Mouse (Mus musculus): ENCODE results near the gene Acer2.
A peak's percentile ranks its signal among the peaks of the same experiment; 100 is the strongest.

The Acer2 gene

GRCm38 (mm10) chr4:86873072-86873471, 1.1 kb upstream of the Acer2 start:
- no peaks in the 10 kb centered on the region for H3K36me3 ChIP-seq (ENCODE audit: control insufficient read depth, insufficient read depth, low read length, poor library complexity, severe bottlenecking)
- no peaks in the 10 kb centered on the region for H3K27me3 ChIP-seq (ENCODE audit: control insufficient read depth, insufficient read depth, low read length, poor library complexity, severe bottlenecking)
- DNase-seq (ENCODE audit: low read depth, low spot score), result no peak

GRCm38 (mm10) chr4:86879477-86879876, 5.3 kb downstream of the Acer2 start:
- H3K27me3 ChIP-seq (ENCODE audit: control insufficient read depth, insufficient read depth, low read length, poor library complexity, severe bottlenecking), result no peaks in the 10 kb centered on the region
- no peaks in the 10 kb centered on the region for H3K36me3 ChIP-seq (ENCODE audit: control insufficient read depth, insufficient read depth, low read length, poor library complexity, severe bottlenecking)
- no peak for DNase-seq (ENCODE audit: low read depth, low spot score)

DNA sequence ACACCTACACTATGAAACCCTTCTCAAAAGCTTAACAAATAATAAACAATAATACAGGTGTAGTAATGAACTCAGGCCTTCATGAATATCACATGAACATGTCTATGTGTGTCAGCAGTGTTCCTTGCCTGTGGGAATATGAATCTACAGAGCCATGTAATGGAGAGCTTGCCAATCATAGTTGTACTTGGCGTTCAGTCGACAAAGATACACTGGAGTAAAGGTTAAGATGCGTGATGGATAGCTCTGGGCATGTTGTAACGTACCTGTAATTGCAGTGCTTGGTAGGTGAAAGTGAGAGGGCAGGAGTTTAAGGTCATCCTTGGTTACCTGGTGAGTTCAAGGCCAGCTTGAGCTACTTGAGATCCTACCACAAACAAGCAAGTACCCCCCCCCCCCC, 7.0 kb downstream of the Acer2 start:
- H3K36me3 ChIP-seq (ENCODE audit: control insufficient read depth, insufficient read depth, low read length, poor library complexity, severe bottlenecking), result no peaks in the 10 kb centered on the region
- DNase-seq (ENCODE audit: low read depth, low spot score), result no peak
- no peaks in the 10 kb centered on the region for H3K27me3 ChIP-seq (ENCODE audit: control insufficient read depth, insufficient read depth, low read length, poor library complexity, severe bottlenecking)

DNA sequence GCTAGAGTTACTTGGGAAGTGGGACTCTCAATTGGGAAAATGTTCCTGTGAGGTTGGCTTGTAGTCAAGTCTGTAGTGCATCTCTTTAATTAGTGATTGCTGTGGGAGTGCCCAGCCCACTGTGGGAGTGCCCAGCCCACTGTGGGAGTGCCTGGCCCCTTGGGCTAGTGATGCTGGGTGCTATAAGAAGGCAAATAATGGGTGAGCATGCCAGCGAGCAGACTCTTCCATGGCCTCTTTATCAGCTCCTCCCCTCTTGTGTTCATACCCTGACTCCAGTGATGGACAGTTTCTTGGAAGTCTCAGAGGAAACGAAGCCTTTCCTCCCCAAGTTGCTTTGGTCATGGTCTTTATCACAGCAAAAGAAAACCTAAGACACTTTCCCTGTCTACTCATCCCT, 8.2 kb downstream of the Acer2 start:
- H3K27me3 ChIP-seq (ENCODE audit: control insufficient read depth, insufficient read depth, low read length, poor library complexity, severe bottlenecking), result no peaks in the 10 kb centered on the region
- H3K36me3 ChIP-seq (ENCODE audit: control insufficient read depth, insufficient read depth, low read length, poor library complexity, severe bottlenecking), result no peaks in the 10 kb centered on the region
- no peak for DNase-seq (ENCODE audit: low read depth, low spot score)

- peak; percentile 61 for DNase-seq (ENCODE audit: low read depth, low spot score)
- Histone ChIP-seq H3K36me3 (ENCODE audit: control insufficient read depth, insufficient read depth, low read length, poor library complexity, severe bottlenecking) (no peaks in the 10 kb centered on the region), H3K27me3 (ENCODE audit: control insufficient read depth, insufficient read depth, low read length, poor library complexity, severe bottlenecking) (no peaks in the 10 kb centered on the region)
These were observed 10.7 kb downstream of the Acer2 start for GRCm38 (mm10) chr4:86884945-86885344.

- H3K36me3 ChIP-seq (ENCODE audit: control insufficient read depth, insufficient read depth, low read length, poor library complexity, severe bottlenecking), result no peaks in the 10 kb centered on the region
- no peak for DNase-seq (ENCODE audit: low read depth, low spot score)
- no peaks in the 10 kb centered on the region for H3K27me3 ChIP-seq (ENCODE audit: control insufficient read depth, insufficient read depth, low read length, poor library complexity, severe bottlenecking)
These were observed 11.6 kb downstream of the Acer2 start for GRCm38 (mm10) chr4:86885790-86886159.

GRCm38 (mm10) chr4:86886160-86886878, 12.1 kb downstream of the Acer2 start:
- DNase-seq (ENCODE audit: low read depth, low spot score), result peak; percentile 48
- H3K27me3 ChIP-seq (ENCODE audit: control insufficient read depth, insufficient read depth, low read length, poor library complexity, severe bottlenecking), result no peaks in the 10 kb centered on the region
- no peaks in the 10 kb centered on the region for H3K36me3 ChIP-seq (ENCODE audit: control insufficient read depth, insufficient read depth, low read length, poor library complexity, severe bottlenecking)

GRCm38 (mm10) chr4:86887879-86888278, 13.7 kb downstream of the Acer2 start:
- peak; percentile 32 for DNase-seq (ENCODE audit: low read depth, low spot score)
- Histone ChIP-seq H3K36me3 (ENCODE audit: control insufficient read depth, insufficient read depth, low read length, poor library complexity, severe bottlenecking) (no peaks in the 10 kb centered on the region), H3K27me3 (ENCODE audit: control insufficient read depth, insufficient read depth, low read length, poor library complexity, severe bottlenecking) (no peaks in the 10 kb centered on the region)

DNA sequence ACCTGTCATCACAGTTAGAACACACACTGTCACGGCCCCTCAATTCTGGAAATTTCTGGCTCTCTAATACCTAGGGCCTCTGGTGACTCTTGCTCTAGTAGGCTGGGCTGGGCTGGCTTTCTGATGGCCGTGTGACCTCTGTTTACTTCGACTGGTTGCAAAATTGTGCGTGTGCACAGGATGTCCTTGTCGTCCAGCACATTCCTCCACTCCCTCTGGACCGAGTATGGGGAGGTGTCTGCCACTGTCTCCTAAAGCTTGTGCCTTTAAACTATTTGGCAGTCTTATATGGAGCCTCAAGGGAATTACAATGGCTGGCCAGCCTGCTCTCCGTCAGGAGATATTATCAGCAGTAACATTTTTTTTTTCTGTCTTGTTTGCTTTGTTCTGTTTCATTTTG, 23.2 kb downstream of the Acer2 start:
- no peaks in the 10 kb centered on the region for H3K36me3 ChIP-seq (ENCODE audit: control insufficient read depth, insufficient read depth, low read length, poor library complexity, severe bottlenecking)
- no peak for DNase-seq (ENCODE audit: low read depth, low spot score)
- H3K27me3 ChIP-seq (ENCODE audit: control insufficient read depth, insufficient read depth, low read length, poor library complexity, severe bottlenecking), result no peaks in the 10 kb centered on the region

DNA sequence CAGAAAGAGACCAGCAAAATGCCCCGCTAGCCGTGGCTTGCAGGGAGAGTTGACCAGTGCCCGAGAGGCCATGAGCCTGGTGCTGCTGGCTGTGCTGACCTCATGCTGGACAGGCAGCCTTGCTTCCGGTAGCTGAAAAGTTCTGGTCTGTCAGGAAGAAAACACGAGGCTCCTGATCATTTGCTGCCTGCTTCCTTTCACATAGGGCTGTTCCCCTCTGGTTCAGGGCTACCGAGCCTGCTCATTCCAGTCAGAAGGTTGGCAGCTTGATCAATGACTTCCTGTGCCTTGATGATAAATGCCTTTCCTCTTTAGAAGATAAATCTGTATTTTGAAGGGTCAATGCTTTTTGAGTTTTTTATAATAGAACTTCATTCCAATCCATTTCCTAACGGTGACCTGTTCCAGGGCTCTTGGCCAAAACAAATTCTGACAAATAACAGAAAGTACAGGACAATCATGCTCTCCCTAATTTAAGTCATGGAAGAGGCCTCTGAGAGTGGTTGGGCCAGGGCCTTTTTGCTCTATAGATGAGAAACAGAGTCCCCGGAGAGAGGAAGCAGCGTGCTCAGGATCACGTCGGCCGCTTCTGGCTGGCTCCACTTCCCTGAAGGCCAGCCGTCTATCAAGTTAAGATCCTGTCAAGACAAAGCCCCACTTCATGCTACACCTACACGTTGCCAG, 24.7 kb downstream of the Acer2 start:
- Histone ChIP-seq H3K27me3 (ENCODE audit: control insufficient read depth, insufficient read depth, low read length, poor library complexity, severe bottlenecking) (no peaks in the 10 kb centered on the region), H3K36me3 (ENCODE audit: control insufficient read depth, insufficient read depth, low read length, poor library complexity, severe bottlenecking) (no peaks in the 10 kb centered on the region)
- no peak for DNase-seq (ENCODE audit: low read depth, low spot score)

GRCm38 (mm10) chr4:86902351-86902750, 28.2 kb downstream of the Acer2 start:
- no peak for DNase-seq (ENCODE audit: low read depth, low spot score)
- H3K36me3 ChIP-seq (ENCODE audit: control insufficient read depth, insufficient read depth, low read length, poor library complexity, severe bottlenecking), result no peaks in the 10 kb centered on the region
- H3K27me3 ChIP-seq (ENCODE audit: control insufficient read depth, insufficient read depth, low read length, poor library complexity, severe bottlenecking), result no peaks in the 10 kb centered on the region

DNA sequence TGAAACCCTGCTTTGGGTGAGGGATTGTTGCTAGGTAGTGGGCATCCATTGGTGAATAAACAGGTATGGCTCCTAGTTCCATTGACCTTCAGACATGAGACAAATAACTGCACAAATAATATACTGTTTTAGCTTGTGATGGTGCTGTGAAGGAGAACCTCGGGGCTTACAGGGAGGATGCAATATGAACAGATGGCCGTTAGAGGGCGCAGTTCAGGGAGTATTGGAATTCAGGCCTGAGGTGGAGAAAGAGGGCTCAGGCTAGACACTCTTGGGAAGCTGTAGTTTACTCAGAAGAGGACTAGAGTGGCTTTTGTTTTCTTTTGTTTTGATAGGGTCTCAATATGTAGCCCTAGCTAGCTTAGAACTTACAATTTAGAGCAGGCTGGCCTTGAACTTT, 30.8 kb downstream of the Acer2 start:
- H3K27me3 ChIP-seq (ENCODE audit: control insufficient read depth, insufficient read depth, low read length, poor library complexity, severe bottlenecking), result no peaks in the 10 kb centered on the region
- peak; percentile 16 for DNase-seq (ENCODE audit: low read depth, low spot score)
- H3K36me3 ChIP-seq (ENCODE audit: control insufficient read depth, insufficient read depth, low read length, poor library complexity, severe bottlenecking), result no peaks in the 10 kb centered on the region

GRCm38 (mm10) chr4:86905869-86906268, 31.7 kb downstream of the Acer2 start:
- Histone ChIP-seq H3K27me3 (ENCODE audit: control insufficient read depth, insufficient read depth, low read length, poor library complexity, severe bottlenecking) (no peaks in the 10 kb centered on the region), H3K36me3 (ENCODE audit: control insufficient read depth, insufficient read depth, low read length, poor library complexity, severe bottlenecking) (no peaks in the 10 kb centered on the region)
- DNase-seq (ENCODE audit: low read depth, low spot score), result no peak

- H3K36me3 ChIP-seq (ENCODE audit: control insufficient read depth, insufficient read depth, low read length, poor library complexity, severe bottlenecking), result no peaks in the 10 kb centered on the region
- H3K27me3 ChIP-seq (ENCODE audit: control insufficient read depth, insufficient read depth, low read length, poor library complexity, severe bottlenecking), result no peaks in the 10 kb centered on the region
- no peak for DNase-seq (ENCODE audit: low read depth, low spot score)
These were observed 37.6 kb downstream of the Acer2 start for GRCm38 (mm10) chr4:86911576-86912341.

- no peak for DNase-seq (ENCODE audit: low read depth, low spot score)
- no peaks in the 10 kb centered on the region for H3K36me3 ChIP-seq (ENCODE audit: control insufficient read depth, insufficient read depth, low read length, poor library complexity, severe bottlenecking)
- H3K27me3 ChIP-seq (ENCODE audit: control insufficient read depth, insufficient read depth, low read length, poor library complexity, severe bottlenecking), result no peaks in the 10 kb centered on the region
These were observed 38.6 kb downstream of the Acer2 start for GRCm38 (mm10) chr4:86912757-86913156.
